Mouse (Mus musculus): Measurements from ENCODE around the gene Fkbp8. TPM values are rescaled to one million over a fixed set of nuclear protein-coding genes. Genes with fewer than 3 reads are reported as not detected.

Gene Fkbp8
- polyA plus RNA-seq, 1 experiment from 2014 or later = 224 TPM

- H3K4me2 ChIP-seq = no peak overlapping the region
- H3K4me1 ChIP-seq = peaks cover 24% of the 10 kb centered on the region
- H3K9ac ChIP-seq = no peak overlapping the region
- H3K4me3 ChIP-seq = no peak overlapping the region
- H3K9me3 ChIP-seq (replicated peaks) = no peaks in the 10 kb centered on the region
- no peaks in the 10 kb centered on the region for H3K27me3 ChIP-seq (replicated peaks)
- H3K36me3 ChIP-seq = peaks cover 70% of the 10 kb centered on the region
- H3K27ac ChIP-seq = 0 out of 2 replicates have a peak overlapping the region, but pooled peaks have one; percentile 22
- 80% methylated on average over 10 of the region's 10 CpGs for WGBS (ENCODE audit: insufficient replicate concordance)
- ATAC-seq = 0 out of 2 replicates have a peak, but pooled peaks have one; percentile 23
Observed at GRCm38 (mm10) chr8:70517940-70518643, 9.4 kb upstream of the Fkbp8 start.

GRCm38 (mm10) chr8:70519043-70519442, 8.5 kb upstream of the Fkbp8 start:
- Histone ChIP-seq H3K4me1 (peaks cover 31% of the 10 kb centered on the region), H3K9me3 (replicated peaks) (no peaks in the 10 kb centered on the region), H3K36me3 (peaks cover 60% of the 10 kb centered on the region), H3K4me2 (no peak overlapping the region), H3K27ac (no peak overlapping the region), H3K27me3 (replicated peaks) (no peaks in the 10 kb centered on the region), H3K9ac (no peak overlapping the region), H3K4me3 (no peak overlapping the region)
- 86% methylated on average over 6 of the region's 6 CpGs for WGBS (ENCODE audit: insufficient replicate concordance)
- ATAC-seq = no peak

DNA sequence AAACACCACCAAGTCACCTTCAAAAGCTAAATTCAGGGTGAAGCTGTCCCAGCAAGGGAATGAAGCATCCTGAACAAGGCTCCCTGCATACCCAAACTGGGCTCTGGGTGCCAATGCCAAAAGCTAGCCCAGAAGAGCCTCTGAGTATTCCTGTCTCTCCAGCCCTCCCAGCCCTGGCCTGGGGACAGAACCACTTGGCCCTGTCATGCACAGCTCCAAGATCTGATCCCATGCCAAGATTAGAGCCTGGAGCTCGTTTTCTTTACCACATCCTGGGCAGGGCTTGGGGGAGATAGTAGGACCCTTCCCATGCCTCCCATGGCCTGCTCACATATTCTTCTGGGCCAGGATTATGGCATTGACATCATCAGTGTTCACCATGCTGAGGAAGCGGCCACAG, 7.9 kb upstream of the Fkbp8 start:
- H3K27me3 ChIP-seq (replicated peaks) = no peaks in the 10 kb centered on the region
- no peak overlapping the region for H3K9ac ChIP-seq
- peaks cover 55% of the 10 kb centered on the region for H3K36me3 ChIP-seq
- no peak overlapping the region for H3K4me3 ChIP-seq
- H3K27ac ChIP-seq = peak overlapping the region; percentile 61
- ATAC-seq = no peak
- H3K9me3 ChIP-seq (replicated peaks) = no peaks in the 10 kb centered on the region
- WGBS (ENCODE audit: insufficient replicate concordance) = 40% methylated on average over 2 of the region's 2 CpGs
- no peak overlapping the region for H3K4me2 ChIP-seq
- H3K4me1 ChIP-seq = peaks cover 31% of the 10 kb centered on the region

- WGBS (ENCODE audit: insufficient replicate concordance) = under 1% methylated on average over 51 of the region's 51 CpGs
- Histone ChIP-seq H3K4me2 (peak overlapping the region; percentile 76), H3K9me3 (replicated peaks) (no peaks in the 10 kb centered on the region), H3K27ac (peak overlapping the region; percentile 88), H3K4me3 (peak overlapping the region; percentile 74), H3K36me3 (peaks cover 28% of the 10 kb centered on the region), H3K9ac (peak overlapping the region; percentile 81), H3K27me3 (replicated peaks) (no peaks in the 10 kb centered on the region), H3K4me1 (peaks cover 39% of the 10 kb centered on the region)
- ATAC-seq = peak; percentile 82
Observed at GRCm38 (mm10) chr8:70522592-70523403, 4.7 kb upstream of the Fkbp8 start.

- no peaks in the 10 kb centered on the region for H3K27me3 ChIP-seq (replicated peaks)
- H3K4me1 ChIP-seq = peaks cover 49% of the 10 kb centered on the region
- peaks cover 27% of the 10 kb centered on the region for H3K36me3 ChIP-seq
- H3K4me2 ChIP-seq = peak overlapping the region; percentile 75
- H3K9me3 ChIP-seq (replicated peaks) = no peaks in the 10 kb centered on the region
- H3K4me3 ChIP-seq = peak overlapping the region; percentile 86
- H3K9ac ChIP-seq = peak overlapping the region; percentile 96
- peak; percentile 54 for ATAC-seq
- WGBS (ENCODE audit: insufficient replicate concordance) = 3% methylated on average over 8 of the region's 8 CpGs
- peak overlapping the region; percentile 94 for H3K27ac ChIP-seq
Observed at GRCm38 (mm10) chr8:70527111-70527511, 413 bp upstream of the Fkbp8 start.

GRCm38 (mm10) chr8:70528182-70528797, 766 bp downstream of the Fkbp8 start:
- H3K9me3 ChIP-seq (replicated peaks) = no peaks in the 10 kb centered on the region
- peak overlapping the region; percentile 94 for H3K27ac ChIP-seq
- peak overlapping the region; percentile 86 for H3K4me3 ChIP-seq
- no peak for ATAC-seq
- peaks cover 39% of the 10 kb centered on the region for H3K36me3 ChIP-seq
- peak overlapping the region; percentile 75 for H3K4me2 ChIP-seq
- peak overlapping the region; percentile 96 for H3K9ac ChIP-seq
- H3K4me1 ChIP-seq = peaks cover 44% of the 10 kb centered on the region
- H3K27me3 ChIP-seq (replicated peaks) = no peaks in the 10 kb centered on the region
- 12% methylated on average over 13 of the region's 13 CpGs for WGBS (ENCODE audit: insufficient replicate concordance)

DNA sequence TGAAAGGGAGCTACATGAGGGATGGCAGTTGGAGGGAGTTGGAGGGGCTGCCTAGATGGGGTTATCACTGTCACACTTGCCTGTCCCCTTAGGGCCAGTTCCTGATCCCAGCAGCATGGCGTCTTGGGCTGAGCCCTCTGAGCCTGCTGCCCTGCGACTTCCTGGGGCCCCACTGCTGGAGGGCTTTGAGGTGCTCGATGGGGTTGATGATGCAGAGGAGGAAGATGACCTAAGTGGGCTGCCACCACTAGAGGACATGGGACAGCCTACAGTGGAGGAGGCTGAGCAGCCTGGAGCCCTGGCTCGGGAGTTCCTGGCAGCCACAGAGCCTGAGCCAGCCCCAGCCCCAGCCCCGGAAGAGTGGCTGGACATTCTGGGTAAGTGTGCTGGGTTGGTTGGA, 1.8 kb downstream of the Fkbp8 start:
- WGBS (ENCODE audit: insufficient replicate concordance) = 30% methylated on average over 5 of the region's 5 CpGs

DNA sequence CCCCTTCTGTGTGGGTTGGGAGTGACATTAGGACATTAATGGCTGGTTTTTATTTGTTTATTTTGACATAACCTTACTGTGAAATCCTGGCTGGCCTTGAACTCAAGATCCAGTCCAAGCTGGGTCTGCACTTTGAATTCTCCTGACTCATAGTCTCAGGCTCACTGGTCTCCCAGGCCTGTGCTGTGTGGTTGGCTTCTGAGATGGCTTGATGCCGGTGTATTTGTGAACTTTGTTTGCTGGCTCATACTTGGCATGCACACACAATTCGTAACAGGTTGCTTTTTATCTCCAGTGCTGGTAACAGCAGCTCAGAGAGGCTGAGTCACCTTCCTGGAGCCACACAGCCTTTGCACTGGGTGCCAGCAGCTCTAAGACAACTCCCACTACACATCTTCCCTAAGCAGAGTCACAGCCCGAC, 2.2 kb downstream of the Fkbp8 start:
- H3K9ac ChIP-seq = peak overlapping the region; percentile 96
- H3K9me3 ChIP-seq (replicated peaks) = no peaks in the 10 kb centered on the region
- H3K4me1 ChIP-seq = peaks cover 37% of the 10 kb centered on the region
- H3K4me3 ChIP-seq = peak overlapping the region; percentile 34
- WGBS (ENCODE audit: insufficient replicate concordance) = 67% methylated on average over 3 of the region's 3 CpGs
- peak overlapping the region; percentile 75 for H3K4me2 ChIP-seq
- peaks cover 54% of the 10 kb centered on the region for H3K36me3 ChIP-seq
- ATAC-seq = no peak
- H3K27me3 ChIP-seq (replicated peaks) = no peaks in the 10 kb centered on the region
- peak overlapping the region; percentile 94 for H3K27ac ChIP-seq

More for the DNA sequence above, 1.8 kb downstream of the Fkbp8 start:
- Histone ChIP-seq H3K9ac (peak overlapping the region; percentile 96), H3K27me3 (replicated peaks) (no peaks in the 10 kb centered on the region), H3K9me3 (replicated peaks) (no peaks in the 10 kb centered on the region), H3K27ac (peak overlapping the region; percentile 94), H3K4me3 (peak overlapping the region; percentile 34), H3K4me2 (peak overlapping the region; percentile 75), H3K36me3 (peaks cover 49% of the 10 kb centered on the region), H3K4me1 (peaks cover 37% of the 10 kb centered on the region)
- ATAC-seq = no peak

DNA sequence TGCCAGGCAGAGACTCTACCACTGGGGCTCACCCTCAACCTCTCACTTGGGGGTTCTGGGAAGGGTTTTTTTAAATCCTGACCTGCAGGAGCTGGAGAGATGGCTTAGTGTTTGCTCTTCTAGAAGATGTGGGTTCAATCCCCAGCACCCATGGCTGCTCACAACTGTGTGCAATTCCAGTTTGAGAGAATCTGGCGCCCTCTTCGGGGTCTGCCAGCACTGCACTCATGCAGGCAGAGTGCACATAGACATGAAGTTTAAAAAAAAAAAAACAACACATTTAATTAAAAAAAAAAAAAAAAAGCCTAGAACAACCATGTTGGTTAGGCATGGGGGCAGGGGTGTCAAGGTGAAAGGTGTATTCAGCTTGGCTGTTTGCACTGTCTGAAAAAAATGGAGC, 2.8 kb downstream of the Fkbp8 start:
- H3K4me1 ChIP-seq = peaks cover 37% of the 10 kb centered on the region
- H3K4me3 ChIP-seq = 0 out of 2 replicates have a peak overlapping the region, but pooled peaks have one; percentile 0
- peak overlapping the region; percentile 75 for H3K4me2 ChIP-seq
- H3K9me3 ChIP-seq (replicated peaks) = no peaks in the 10 kb centered on the region
- ATAC-seq = no peak
- no peaks in the 10 kb centered on the region for H3K27me3 ChIP-seq (replicated peaks)
- peak overlapping the region; percentile 94 for H3K27ac ChIP-seq
- peak overlapping the region; percentile 96; the same call in 1 of the 2 replicates for H3K9ac ChIP-seq
- peaks cover 59% of the 10 kb centered on the region for H3K36me3 ChIP-seq
- 92% methylated on average over 2 of the region's 2 CpGs for WGBS (ENCODE audit: insufficient replicate concordance)

GRCm38 (mm10) chr8:70534281-70534680, 6.8 kb downstream of the Fkbp8 start:
- peaks cover 84% of the 10 kb centered on the region for H3K36me3 ChIP-seq
- no peaks in the 10 kb centered on the region for H3K9me3 ChIP-seq (replicated peaks)
- H3K4me3 ChIP-seq = no peak overlapping the region
- no peak overlapping the region for H3K4me2 ChIP-seq
- H3K27me3 ChIP-seq (replicated peaks) = no peaks in the 10 kb centered on the region
- H3K27ac ChIP-seq = no peak overlapping the region
- H3K9ac ChIP-seq = no peak overlapping the region
- WGBS (ENCODE audit: insufficient replicate concordance) = 86% methylated on average over 12 of the region's 12 CpGs
- ATAC-seq = no peak
- H3K4me1 ChIP-seq = peaks cover 20% of the 10 kb centered on the region

GRCm38 (mm10) chr8:70535221-70535620, 7.7 kb downstream of the Fkbp8 start:
- peaks cover 74% of the 10 kb centered on the region for H3K36me3 ChIP-seq
- no peaks in the 10 kb centered on the region for H3K9me3 ChIP-seq (replicated peaks)
- 94% methylated on average over 3 of the region's 3 CpGs for WGBS (ENCODE audit: insufficient replicate concordance)
- no peak overlapping the region for H3K9ac ChIP-seq
- no peak overlapping the region for H3K27ac ChIP-seq
- H3K4me2 ChIP-seq = no peak overlapping the region
- ATAC-seq = no peak
- H3K4me1 ChIP-seq = peaks cover 14% of the 10 kb centered on the region
- no peaks in the 10 kb centered on the region for H3K27me3 ChIP-seq (replicated peaks)
- H3K4me3 ChIP-seq = no peak overlapping the region

DNA sequence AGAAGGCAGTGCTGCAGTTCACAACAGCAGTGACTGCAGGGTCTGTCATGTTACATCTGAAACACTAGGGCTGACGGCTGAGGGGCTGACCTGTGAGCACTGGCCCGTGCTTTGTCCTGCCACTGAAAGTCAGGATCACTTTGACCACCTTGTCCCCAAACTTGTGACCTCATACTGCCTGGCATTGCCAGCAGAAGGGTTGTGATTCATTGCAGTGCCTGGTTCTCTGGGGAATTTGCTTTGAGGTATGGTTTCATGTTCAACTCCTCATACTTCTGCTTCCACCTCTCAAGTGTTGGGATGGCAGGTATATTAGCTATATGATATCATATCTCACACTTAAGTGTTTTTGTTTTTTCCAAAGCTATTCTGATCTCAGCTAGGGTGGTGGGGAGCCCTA, 8.2 kb downstream of the Fkbp8 start:
- 86% methylated on average over 2 of the region's 2 CpGs for WGBS (ENCODE audit: insufficient replicate concordance)
- H3K27me3 ChIP-seq (replicated peaks) = no peaks in the 10 kb centered on the region
- H3K4me3 ChIP-seq = no peak overlapping the region
- no peak overlapping the region for H3K27ac ChIP-seq
- H3K4me2 ChIP-seq = no peak overlapping the region
- H3K9ac ChIP-seq = no peak overlapping the region
- H3K4me1 ChIP-seq = peaks cover 17% of the 10 kb centered on the region
- H3K9me3 ChIP-seq (replicated peaks) = no peaks in the 10 kb centered on the region
- no peak for ATAC-seq
- H3K36me3 ChIP-seq = peaks cover 71% of the 10 kb centered on the region

Data from liver, embryonic 12.5 days (tissue).